Mouse (Mus musculus): Measurements from ENCODE around the gene Oxsm. TPM values are rescaled to one million over a fixed set of nuclear protein-coding genes. Genes with fewer than 3 reads are reported as not detected.

Oxsm gene
- polyA plus RNA-seq, 1 experiment from 2014 or later = 1.9 TPM

- Histone ChIP-seq H3K4me3 (no peak overlapping the region), H3K27me3 (ENCODE audit: low read depth, poor library complexity, severe bottlenecking) (no peaks in the 10 kb centered on the region), H3K36me3 (no peaks in the 10 kb centered on the region), H3K4me1 (no peaks in the 10 kb centered on the region), H3K27ac (replicated peaks) (no peak overlapping the region), H3K9me3 (replicated peaks) (no peaks in the 10 kb centered on the region)
- no peak for DNase-seq (ENCODE audit: low spot score)
Measured at GRCm38 (mm10) chr14:16230581-16230980, 19.0 kb downstream of the Oxsm start.

DNA sequence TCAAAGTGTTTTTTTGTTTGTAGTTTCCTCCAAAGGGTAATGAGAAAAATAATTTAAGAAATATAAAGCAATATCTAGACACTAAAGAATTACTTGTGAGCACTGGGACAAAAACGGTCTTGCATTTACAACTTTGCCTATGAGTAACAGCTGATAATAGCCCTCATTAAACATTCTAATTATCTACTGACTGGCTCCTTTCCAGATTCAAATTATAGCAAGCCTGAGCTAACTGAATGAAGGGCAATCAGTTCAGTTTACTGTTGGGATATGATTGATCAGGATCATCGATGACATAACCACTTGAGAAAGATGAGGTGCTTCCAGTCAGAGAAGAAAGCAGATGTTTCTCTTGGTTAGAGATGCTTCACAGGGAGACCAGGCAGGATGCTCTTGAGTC lies 20.2 kb downstream of the Oxsm start:
- 90% methylated on average over 2 of the region's 2 CpGs for WGBS
- no peak for DNase-seq (ENCODE audit: low spot score)

GRCm38 (mm10) chr14:16219015-16219414 lies 30.6 kb downstream of the Oxsm start:
- H3K27me3 ChIP-seq (ENCODE audit: low read depth, poor library complexity, severe bottlenecking) = no peaks in the 10 kb centered on the region
- H3K4me1 ChIP-seq = no peaks in the 10 kb centered on the region
- WGBS = 61% methylated on average over 2 of the region's 2 CpGs
- H3K9me3 ChIP-seq (replicated peaks) = no peaks in the 10 kb centered on the region
- H3K4me3 ChIP-seq = no peak overlapping the region
- DNase-seq (ENCODE audit: low spot score) = no peak
- H3K27ac ChIP-seq (replicated peaks) = no peak overlapping the region
- no peaks in the 10 kb centered on the region for H3K36me3 ChIP-seq

More for the DNA sequence above, 20.2 kb downstream of the Oxsm start:
- H3K9me3 ChIP-seq (replicated peaks) = no peaks in the 10 kb centered on the region
- H3K4me1 ChIP-seq = no peaks in the 10 kb centered on the region
- no peak overlapping the region for H3K4me3 ChIP-seq
- H3K27ac ChIP-seq (replicated peaks) = no peak overlapping the region
- H3K36me3 ChIP-seq = no peaks in the 10 kb centered on the region
- no peaks in the 10 kb centered on the region for H3K27me3 ChIP-seq (ENCODE audit: low read depth, poor library complexity, severe bottlenecking)

- no peaks in the 10 kb centered on the region for H3K9me3 ChIP-seq (replicated peaks)
- no peak for DNase-seq (ENCODE audit: low spot score)
- H3K27ac ChIP-seq (replicated peaks) = no peak overlapping the region
- H3K4me1 ChIP-seq = no peaks in the 10 kb centered on the region
- no peaks in the 10 kb centered on the region for H3K36me3 ChIP-seq
- no peaks in the 10 kb centered on the region for H3K27me3 ChIP-seq (ENCODE audit: low read depth, poor library complexity, severe bottlenecking)
- no peak overlapping the region for H3K4me3 ChIP-seq
Measured at GRCm38 (mm10) chr14:16207722-16208121, 41.9 kb downstream of the Oxsm start.

DNA sequence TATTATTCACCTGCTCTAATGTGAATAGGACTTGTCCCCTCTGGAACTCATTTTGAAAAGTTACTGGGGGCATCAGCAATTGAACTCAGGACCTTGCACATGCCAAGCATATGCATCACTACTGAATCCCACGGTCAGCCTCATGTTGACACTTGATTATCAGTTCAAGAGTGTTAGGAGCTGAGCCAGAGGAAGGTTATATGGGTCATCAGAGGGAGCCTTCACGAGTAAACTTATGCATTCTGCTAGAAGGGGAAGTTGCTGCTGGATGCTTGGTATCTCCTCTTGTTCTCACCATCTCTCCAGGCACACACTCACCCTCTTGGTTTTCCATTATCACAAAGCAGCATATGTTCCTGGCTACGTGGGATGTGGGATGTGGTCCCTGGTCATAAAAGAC lies 47.9 kb downstream of the Oxsm start:
- Histone ChIP-seq H3K4me1 (peaks cover 17% of the 10 kb centered on the region), H3K27me3 (ENCODE audit: low read depth, poor library complexity, severe bottlenecking) (no peaks in the 10 kb centered on the region), H3K36me3 (no peaks in the 10 kb centered on the region), H3K9me3 (replicated peaks) (no peaks in the 10 kb centered on the region), H3K27ac (replicated peaks) (no peak overlapping the region), H3K4me3 (no peak overlapping the region)
- no peak for DNase-seq (ENCODE audit: low spot score)
- 60% methylated on average over 3 of the region's 3 CpGs for WGBS

GRCm38 (mm10) chr14:16200969-16201638 lies 48.5 kb downstream of the Oxsm start:
- DNase-seq (ENCODE audit: low spot score) = peak; percentile 28
- 35% methylated on average over 8 of the region's 8 CpGs for WGBS
- Histone ChIP-seq H3K4me1 (peaks cover 17% of the 10 kb centered on the region), H3K4me3 (no peak overlapping the region), H3K36me3 (no peaks in the 10 kb centered on the region), H3K9me3 (replicated peaks) (no peaks in the 10 kb centered on the region), H3K27ac (replicated peaks) (peak overlapping the region; percentile 49; the same call in 1 of the 2 replicates), H3K27me3 (ENCODE audit: low read depth, poor library complexity, severe bottlenecking) (no peaks in the 10 kb centered on the region)

DNA sequence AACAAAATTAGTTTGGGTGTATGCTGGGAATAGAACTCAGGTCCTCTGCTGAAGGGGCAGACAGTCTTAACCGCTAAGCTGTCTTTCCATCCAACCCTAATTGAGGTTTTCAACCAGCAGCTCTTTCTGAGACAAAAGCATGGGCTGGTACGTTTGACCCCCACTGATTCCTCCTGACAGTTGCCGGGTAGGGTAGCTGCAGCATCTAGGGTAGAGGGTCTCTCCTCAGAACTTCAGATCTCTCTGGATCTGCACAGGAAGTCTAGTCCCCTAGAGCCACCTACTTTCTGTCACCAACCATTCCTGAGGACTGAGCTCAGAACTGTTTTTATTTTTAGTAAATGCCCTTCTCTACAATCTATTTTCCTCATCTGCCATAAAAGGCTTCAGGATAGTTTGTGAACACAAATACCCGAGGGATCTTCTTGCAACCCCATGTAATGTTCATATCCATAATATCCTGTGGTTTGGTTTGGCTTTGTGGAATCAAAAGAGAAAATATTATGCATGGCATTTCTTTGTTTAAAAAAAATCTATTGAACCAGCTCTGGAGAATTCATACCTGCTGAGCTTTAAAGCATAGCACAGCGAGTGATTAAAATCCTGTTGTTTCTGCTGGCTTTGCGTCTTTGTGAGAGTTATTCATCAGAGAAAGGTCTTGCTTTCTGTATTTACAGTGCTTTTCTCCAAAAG lies 49.2 kb downstream of the Oxsm start:
- peak overlapping the region; percentile 49; the same call in 1 of the 2 replicates for H3K27ac ChIP-seq (replicated peaks)
- H3K4me1 ChIP-seq = peaks cover 17% of the 10 kb centered on the region
- no peaks in the 10 kb centered on the region for H3K27me3 ChIP-seq (ENCODE audit: low read depth, poor library complexity, severe bottlenecking)
- 28% methylated on average over 6 of the region's 6 CpGs for WGBS
- no peaks in the 10 kb centered on the region for H3K9me3 ChIP-seq (replicated peaks)
- H3K4me3 ChIP-seq = no peak overlapping the region
- DNase-seq (ENCODE audit: low spot score) = no peak
- no peaks in the 10 kb centered on the region for H3K36me3 ChIP-seq

GRCm38 (mm10) chr14:16196518-16196917 lies 53.1 kb downstream of the Oxsm start:
- DNase-seq (ENCODE audit: low spot score) = no peak
- no peaks in the 10 kb centered on the region for H3K9me3 ChIP-seq (replicated peaks)
- peaks cover 14% of the 10 kb centered on the region for H3K4me1 ChIP-seq
- H3K4me3 ChIP-seq = no peak overlapping the region
- WGBS = 61% methylated on average over 4 of the region's 4 CpGs
- H3K27ac ChIP-seq (replicated peaks) = no peak overlapping the region
- no peaks in the 10 kb centered on the region for H3K36me3 ChIP-seq
- no peaks in the 10 kb centered on the region for H3K27me3 ChIP-seq (ENCODE audit: low read depth, poor library complexity, severe bottlenecking)

- Histone ChIP-seq H3K4me1 (peaks cover 5% of the 10 kb centered on the region), H3K27ac (replicated peaks) (no peak overlapping the region), H3K27me3 (ENCODE audit: low read depth, poor library complexity, severe bottlenecking) (no peaks in the 10 kb centered on the region), H3K36me3 (no peaks in the 10 kb centered on the region), H3K4me3 (no peak overlapping the region), H3K9me3 (replicated peaks) (no peaks in the 10 kb centered on the region)
- 74% methylated on average over 1 of the region's 1 CpGs for WGBS
- DNase-seq (ENCODE audit: low spot score) = no peak
Measured at GRCm38 (mm10) chr14:16195486-16195885, 54.1 kb downstream of the Oxsm start.

DNA sequence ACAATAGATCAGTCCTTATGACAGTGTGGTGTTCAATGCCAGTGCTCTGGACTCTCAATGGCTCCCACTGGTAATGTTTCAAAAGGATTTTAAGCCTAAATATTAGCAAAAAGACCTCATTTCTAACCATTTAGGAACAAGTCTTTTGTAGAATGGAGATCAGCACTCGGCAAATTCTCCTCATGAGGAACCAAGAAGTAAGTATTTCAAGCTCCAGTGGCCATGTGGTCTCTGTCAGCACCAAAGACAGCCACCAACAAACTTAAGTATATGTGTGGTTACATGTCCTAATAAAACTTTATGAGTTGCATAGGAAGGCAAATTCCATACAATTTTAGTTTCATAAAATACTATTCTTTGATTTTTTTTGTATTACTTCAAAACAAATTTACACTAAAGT lies 55.5 kb downstream of the Oxsm start:
- Histone ChIP-seq H3K4me3 (no peak overlapping the region), H3K9me3 (replicated peaks) (no peaks in the 10 kb centered on the region), H3K27me3 (ENCODE audit: low read depth, poor library complexity, severe bottlenecking) (no peaks in the 10 kb centered on the region), H3K4me1 (no peaks in the 10 kb centered on the region), H3K36me3 (no peaks in the 10 kb centered on the region), H3K27ac (replicated peaks) (no peak overlapping the region)
- 81% methylated on average over 1 of the region's 1 CpGs for WGBS
- DNase-seq (ENCODE audit: low spot score) = no peak

GRCm38 (mm10) chr14:16189142-16189541 lies 60.5 kb downstream of the Oxsm start:
- Histone ChIP-seq H3K36me3 (no peaks in the 10 kb centered on the region), H3K27me3 (ENCODE audit: low read depth, poor library complexity, severe bottlenecking) (no peaks in the 10 kb centered on the region), H3K4me1 (no peaks in the 10 kb centered on the region), H3K9me3 (replicated peaks) (no peaks in the 10 kb centered on the region), H3K4me3 (no peak overlapping the region), H3K27ac (replicated peaks) (no peak overlapping the region)
- WGBS = 88% methylated on average over 1 of the region's 1 CpGs
- DNase-seq (ENCODE audit: low spot score) = no peak
